Mouse (Mus musculus): Measurements from ENCODE around the gene Gm20479.
A peak's percentile ranks its signal among the peaks of the same experiment; 100 is the strongest.

Gene Gm20479

DNA sequence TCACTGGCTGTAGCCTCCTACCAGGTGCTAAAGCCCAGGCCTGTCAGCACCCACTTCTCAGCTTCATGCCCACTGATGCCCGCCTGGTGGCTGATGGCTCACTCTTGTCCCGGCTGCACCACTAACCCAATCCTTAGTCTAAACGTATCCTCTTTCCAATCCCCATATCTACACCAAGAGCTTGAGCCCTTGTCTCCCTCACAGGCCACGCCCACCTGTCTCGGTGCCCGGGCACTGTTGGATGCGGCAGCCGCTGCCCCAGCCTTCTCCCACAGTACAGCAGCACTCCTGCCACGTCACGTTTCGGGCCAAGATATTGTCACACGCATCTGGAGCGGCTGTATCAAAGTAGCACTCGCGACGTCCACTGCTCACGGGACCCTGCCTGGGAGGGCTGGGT is 46.9 kb downstream of the Gm20479 start:
- DNase-seq (ENCODE audit: low spot score) = peak; percentile 60

GRCm38 (mm10) chr7:27309832-27310231 is 47.4 kb downstream of the Gm20479 start:
- DNase-seq (ENCODE audit: low spot score) = no peak

- DNase-seq (ENCODE audit: low spot score) = peak; percentile 16
These were observed 48.2 kb downstream of the Gm20479 start for GRCm38 (mm10) chr7:27308821-27309549.

DNA sequence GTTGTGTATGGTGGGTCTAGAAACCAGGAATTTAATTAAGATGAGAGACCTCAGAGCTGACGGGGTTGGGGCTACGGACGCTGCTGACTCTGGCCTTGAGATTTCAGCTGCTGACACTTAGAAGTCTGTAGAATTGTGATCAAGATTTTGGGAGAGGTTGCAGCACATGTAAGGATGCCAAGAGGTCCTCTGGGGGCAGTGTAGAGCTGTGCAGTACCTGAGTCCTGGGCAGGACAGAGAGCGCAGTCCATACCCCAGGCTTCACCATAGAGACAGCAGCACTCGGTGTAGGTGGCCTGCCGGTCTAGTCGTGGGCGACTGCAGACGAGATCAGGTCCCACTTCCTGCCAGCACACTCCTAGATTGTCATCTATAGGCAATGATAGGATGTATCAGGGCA is 49.7 kb downstream of the Gm20479 start:
- no peak for DNase-seq (ENCODE audit: low spot score)

- DNase-seq (ENCODE audit: low spot score) = no peak
These were observed 50.8 kb downstream of the Gm20479 start for GRCm38 (mm10) chr7:27306161-27307160.

GRCm38 (mm10) chr7:27305091-27305730 is 52.0 kb downstream of the Gm20479 start:
- DNase-seq (ENCODE audit: low spot score) = no peak
